Mouse (Mus musculus) liver, adult 2 months (tissue): ENCODE results near the gene Vti1b.

ENCODE experiments used
- CTCF ChIP-seq: fragments of 200-500 bp; IDR thresholded peaks from 2 replicates; pipeline ENCODE4 v1.5.1; 2011; ENCODE audit warnings: low read depth, low read length, control low read depth
- POLR2A ChIP-seq: fragments of 200-500 bp; IDR thresholded peaks from 2 replicates; pipeline ENCODE4 v1.6.1; 2011; ENCODE audit warnings: low read length, control low read depth; ENCODE audit not compliant: insufficient read depth; ENCODE audit errors: extremely low read depth

GRCm38 (mm10) chr12:79172019-79172941 lies at the start of gene Vti1b:
- TF ChIP-seq CTCF (peak; percentile 59), POLR2A (peak; percentile 58; the same call in 1 of the 2 replicates)
